Mouse (Mus musculus) olfactory bulb, adult 2 months (tissue): ENCODE results near the gene Stk24.

Source experiments
- CTCF ChIP-seq: fragments of 200-500 bp; IDR thresholded peaks from 2 replicates; pipeline ENCODE4 v1.5.1; 2012; ENCODE audit warnings: low read depth, mild to moderate bottlenecking, low read length, moderate library complexity; ENCODE audit not compliant: insufficient read depth
- POLR2A ChIP-seq: fragments of 200-500 bp; IDR thresholded peaks from 2 replicates; pipeline ENCODE4 v1.6.1; 2012; ENCODE audit warnings: mild to moderate bottlenecking, low read depth, low read length, moderate library complexity; ENCODE audit not compliant: insufficient read depth

GRCm38 (mm10) chr14:121305316-121306064, 74.3 kb downstream of the Stk24 start:
- TF ChIP-seq CTCF (no peak), POLR2A (no peak)
